Mouse (Mus musculus): ENCODE results near the gene Mslnl. TPM values are rescaled to one million over a fixed set of nuclear protein-coding genes. Genes with fewer than 3 reads are reported as not detected.

Gene Mslnl
- polyA plus RNA-seq (2014; fragmentation: Nextera tagmentation; extraction: Ambion mirVana) = 2.0 TPM in 2 replicates

- Histone ChIP-seq H3K27ac (replicated peaks; ENCODE audit: low read depth, low read length) (no peak within 1 kb of the TSS), H3K4me1 (ENCODE audit: control insufficient read depth, insufficient read depth, low read length) (no peaks in the 10 kb centered on the region), H3K9ac (ENCODE audit: low read depth, low read length) (no peak within 1 kb of the TSS), H3K4me3 (ENCODE audit: low read depth, low read length) (no peak within 1 kb of the TSS), H3K9me3 (ENCODE audit: control insufficient read depth, low read length) (no peaks in the 10 kb centered on the region), H3K36me3 (ENCODE audit: control insufficient read depth, insufficient read depth, low read length) (0 out of 2 replicates have a peak, but pooled peaks cover 4% of the 10 kb centered on the region), H3K27me3 (replicated peaks; ENCODE audit: control insufficient read depth, insufficient read depth, low read length) (no peaks in the 10 kb centered on the region), H3K4me2 (ENCODE audit: low read depth, low read length) (no peak within 1 kb of the TSS)
- WGBS = 76% methylated on average over 2 of the region's 3 CpGs
- 0 out of 2 replicates have a peak, but pooled peaks have one; percentile 28 for ATAC-seq (ENCODE audit: low read depth)
- peak; percentile 46 for DNase-seq (ENCODE audit: low spot score)
These were observed at the start of gene Mslnl for GRCm38 (mm10) chr17:25735745-25736144. Gene Mslnl (plus strand): TSS chr17:25736042.

GRCm38 (mm10) chr17:25686323-25686722 is 49.5 kb upstream of the Mslnl start:
- Histone ChIP-seq H3K9me3 (ENCODE audit: control insufficient read depth, low read length) (no peaks in the 10 kb centered on the region), H3K4me3 (ENCODE audit: low read depth, low read length) (no peak overlapping the region), H3K27me3 (replicated peaks; ENCODE audit: control insufficient read depth, insufficient read depth, low read length) (no peaks in the 10 kb centered on the region), H3K4me2 (ENCODE audit: low read depth, low read length) (no peak overlapping the region), H3K27ac (replicated peaks; ENCODE audit: low read depth, low read length) (no peak overlapping the region), H3K36me3 (ENCODE audit: control insufficient read depth, insufficient read depth, low read length) (no peaks in the 10 kb centered on the region), H3K4me1 (ENCODE audit: control insufficient read depth, insufficient read depth, low read length) (peaks cover 3% of the 10 kb centered on the region; the same call in 1 of the 2 replicates), H3K9ac (ENCODE audit: low read depth, low read length) (no peak overlapping the region)
- DNase-seq (ENCODE audit: low spot score) = no peak
- no peak for ATAC-seq (ENCODE audit: low read depth)
- WGBS = 50% methylated on average over 7 of the region's 7 CpGs

- WGBS = 65% methylated on average over 4 of the region's 4 CpGs
- ATAC-seq (ENCODE audit: low read depth) (no peak), DNase-seq (ENCODE audit: low spot score) (no peak)
- Histone ChIP-seq H3K27me3 (replicated peaks; ENCODE audit: control insufficient read depth, insufficient read depth, low read length) (no peaks in the 10 kb centered on the region), H3K9ac (ENCODE audit: low read depth, low read length) (no peak overlapping the region), H3K4me3 (ENCODE audit: low read depth, low read length) (no peak overlapping the region), H3K9me3 (ENCODE audit: control insufficient read depth, low read length) (no peaks in the 10 kb centered on the region), H3K4me1 (ENCODE audit: control insufficient read depth, insufficient read depth, low read length) (peaks cover 3% of the 10 kb centered on the region; the same call in 1 of the 2 replicates), H3K4me2 (ENCODE audit: low read depth, low read length) (no peak overlapping the region), H3K36me3 (ENCODE audit: control insufficient read depth, insufficient read depth, low read length) (no peaks in the 10 kb centered on the region), H3K27ac (replicated peaks; ENCODE audit: low read depth, low read length) (no peak overlapping the region)
These were observed 46.9 kb upstream of the Mslnl start for GRCm38 (mm10) chr17:25688922-25689321.

- no peak overlapping the region for H3K4me2 ChIP-seq (ENCODE audit: low read depth, low read length)
- ATAC-seq (ENCODE audit: low read depth) (no peak), DNase-seq (ENCODE audit: low spot score) (peak; percentile 44)
- WGBS = 15% methylated on average over 1 of the region's 1 CpGs
- H3K4me3 ChIP-seq (ENCODE audit: low read depth, low read length) = no peak overlapping the region
- no peak overlapping the region for H3K27ac ChIP-seq (replicated peaks; ENCODE audit: low read depth, low read length)
- H3K27me3 ChIP-seq (replicated peaks; ENCODE audit: control insufficient read depth, insufficient read depth, low read length) = no peaks in the 10 kb centered on the region
- H3K9ac ChIP-seq (ENCODE audit: low read depth, low read length) = 0 out of 2 replicates have a peak overlapping the region, but pooled peaks have one; percentile 1
- no peaks in the 10 kb centered on the region for H3K36me3 ChIP-seq (ENCODE audit: control insufficient read depth, insufficient read depth, low read length)
- no peaks in the 10 kb centered on the region for H3K9me3 ChIP-seq (ENCODE audit: control insufficient read depth, low read length)
- no peaks in the 10 kb centered on the region for H3K4me1 ChIP-seq (ENCODE audit: control insufficient read depth, insufficient read depth, low read length)
These were observed 39.6 kb upstream of the Mslnl start for GRCm38 (mm10) chr17:25696263-25696662.

GRCm38 (mm10) chr17:25698446-25698845 is 37.4 kb upstream of the Mslnl start:
- Histone ChIP-seq H3K9me3 (ENCODE audit: control insufficient read depth, low read length) (no peaks in the 10 kb centered on the region), H3K4me2 (ENCODE audit: low read depth, low read length) (no peak overlapping the region), H3K4me3 (ENCODE audit: low read depth, low read length) (no peak overlapping the region), H3K27me3 (replicated peaks; ENCODE audit: control insufficient read depth, insufficient read depth, low read length) (no peaks in the 10 kb centered on the region), H3K4me1 (ENCODE audit: control insufficient read depth, insufficient read depth, low read length) (no peaks in the 10 kb centered on the region), H3K36me3 (ENCODE audit: control insufficient read depth, insufficient read depth, low read length) (no peaks in the 10 kb centered on the region), H3K9ac (ENCODE audit: low read depth, low read length) (no peak overlapping the region), H3K27ac (replicated peaks; ENCODE audit: low read depth, low read length) (no peak overlapping the region)
- DNase-seq (ENCODE audit: low spot score) = peak; percentile 86
- peak; percentile 70; the same call in 1 of the 2 replicates for ATAC-seq (ENCODE audit: low read depth)
- 14% methylated on average over 7 of the region's 7 CpGs for WGBS

GRCm38 (mm10) chr17:25700863-25701496 is 34.9 kb upstream of the Mslnl start:
- no peaks in the 10 kb centered on the region for H3K4me1 ChIP-seq (ENCODE audit: control insufficient read depth, insufficient read depth, low read length)
- no peak overlapping the region for H3K4me3 ChIP-seq (ENCODE audit: low read depth, low read length)
- no peak overlapping the region for H3K27ac ChIP-seq (replicated peaks; ENCODE audit: low read depth, low read length)
- H3K4me2 ChIP-seq (ENCODE audit: low read depth, low read length) = no peak overlapping the region
- no peak overlapping the region for H3K9ac ChIP-seq (ENCODE audit: low read depth, low read length)
- no peaks in the 10 kb centered on the region for H3K36me3 ChIP-seq (ENCODE audit: control insufficient read depth, insufficient read depth, low read length)
- DNase-seq (ENCODE audit: low spot score) (no peak), ATAC-seq (ENCODE audit: low read depth) (no peak)
- no peaks in the 10 kb centered on the region for H3K9me3 ChIP-seq (ENCODE audit: control insufficient read depth, low read length)
- H3K27me3 ChIP-seq (replicated peaks; ENCODE audit: control insufficient read depth, insufficient read depth, low read length) = no peaks in the 10 kb centered on the region
- WGBS = 58% methylated on average over 9 of the region's 9 CpGs

GRCm38 (mm10) chr17:25709994-25710393 is 25.8 kb upstream of the Mslnl start:
- no peak for ATAC-seq (ENCODE audit: low read depth)
- Histone ChIP-seq H3K27me3 (replicated peaks; ENCODE audit: control insufficient read depth, insufficient read depth, low read length) (peaks cover 2% of the 10 kb centered on the region; the same call in 1 of the 2 replicates), H3K4me1 (ENCODE audit: control insufficient read depth, insufficient read depth, low read length) (no peaks in the 10 kb centered on the region), H3K4me3 (ENCODE audit: low read depth, low read length) (no peak overlapping the region), H3K9ac (ENCODE audit: low read depth, low read length) (no peak overlapping the region), H3K4me2 (ENCODE audit: low read depth, low read length) (no peak overlapping the region), H3K27ac (replicated peaks; ENCODE audit: low read depth, low read length) (no peak overlapping the region), H3K9me3 (ENCODE audit: control insufficient read depth, low read length) (no peaks in the 10 kb centered on the region), H3K36me3 (ENCODE audit: control insufficient read depth, insufficient read depth, low read length) (no peaks in the 10 kb centered on the region)
- DNase-seq (ENCODE audit: low spot score) = no peak
- 88% methylated on average over 2 of the region's 2 CpGs for WGBS

- Histone ChIP-seq H3K4me2 (ENCODE audit: low read depth, low read length) (no peak overlapping the region), H3K27ac (replicated peaks; ENCODE audit: low read depth, low read length) (no peak overlapping the region), H3K9me3 (ENCODE audit: control insufficient read depth, low read length) (no peaks in the 10 kb centered on the region), H3K27me3 (replicated peaks; ENCODE audit: control insufficient read depth, insufficient read depth, low read length) (peaks cover 10% of the 10 kb centered on the region), H3K36me3 (ENCODE audit: control insufficient read depth, insufficient read depth, low read length) (no peaks in the 10 kb centered on the region), H3K4me3 (ENCODE audit: low read depth, low read length) (no peak overlapping the region), H3K9ac (ENCODE audit: low read depth, low read length) (no peak overlapping the region), H3K4me1 (ENCODE audit: control insufficient read depth, insufficient read depth, low read length) (no peaks in the 10 kb centered on the region)
- DNase-seq (ENCODE audit: low spot score) (no peak), ATAC-seq (ENCODE audit: low read depth) (no peak)
- WGBS = 76% methylated on average over 4 of the region's 4 CpGs
These were observed 24.7 kb upstream of the Mslnl start for GRCm38 (mm10) chr17:25711136-25711535.

- 61% methylated on average over 3 of the region's 3 CpGs for WGBS
- Histone ChIP-seq H3K27me3 (replicated peaks; ENCODE audit: control insufficient read depth, insufficient read depth, low read length) (peaks cover 31% of the 10 kb centered on the region), H3K4me2 (ENCODE audit: low read depth, low read length) (no peak overlapping the region), H3K9ac (ENCODE audit: low read depth, low read length) (no peak overlapping the region), H3K4me1 (ENCODE audit: control insufficient read depth, insufficient read depth, low read length) (no peaks in the 10 kb centered on the region), H3K36me3 (ENCODE audit: control insufficient read depth, insufficient read depth, low read length) (peaks cover 4% of the 10 kb centered on the region), H3K27ac (replicated peaks; ENCODE audit: low read depth, low read length) (no peak overlapping the region), H3K4me3 (ENCODE audit: low read depth, low read length) (no peak overlapping the region), H3K9me3 (ENCODE audit: control insufficient read depth, low read length) (no peaks in the 10 kb centered on the region)
- ATAC-seq (ENCODE audit: low read depth) = no peak
- DNase-seq (ENCODE audit: low spot score) = no peak
These were observed 20.2 kb upstream of the Mslnl start for GRCm38 (mm10) chr17:25715627-25716026.

Data from embryonic facial prominence, embryonic 14.5 days (tissue).